Mouse (Mus musculus) limb, embryonic 11.5 days (tissue): ENCODE measurements around the gene Klrb1a. TPM values are rescaled to one million over a fixed set of nuclear protein-coding genes. Genes with fewer than 3 reads are reported as not detected.
"Not testable (repeated sequence)": the region's sequence is repeated elsewhere in the genome, so short reads cannot be mapped to it uniquely, and the experiment has no call there.

Experiments
- ATAC-seq: fragments of 200-750 bp; cut with Nextera tagmentation; 2 replicates; pipeline ENCODE4 v1.8.0; 2017; ENCODE audit warnings: low read depth; ENCODE audit not compliant: insufficient number of reproducible peaks, low FRiP score, low TSS enrichment
- DNase-seq: peaks from one replicate; pipeline ENCODE4 v3.0.0-alpha.2; 2015; ENCODE audit warnings: low spot score
- H3K27ac ChIP-seq: fragments of 300-500 bp; sonication (generic); replicated peaks from 2 replicates; pipeline ENCODE4 v1.5.1; 2014; ENCODE audit warnings: low read depth, mild to moderate bottlenecking, low read length
- H3K27me3 ChIP-seq: fragments of 300-500 bp; sonication (generic); 2 replicates; pipeline ENCODE4 v1.6.1; 2014; ENCODE audit warnings: mild to moderate bottlenecking, low read length, mixed read lengths; ENCODE audit not compliant: control insufficient read depth, insufficient read depth
- H3K36me3 ChIP-seq: fragments of 300-500 bp; sonication (generic); 2 replicates; pipeline ENCODE4 v1.6.1; 2014; ENCODE audit warnings: mild to moderate bottlenecking, low read length, moderate library complexity, mixed read lengths; ENCODE audit not compliant: control insufficient read depth, insufficient read depth
- H3K4me1 ChIP-seq: fragments of 300-500 bp; sonication (generic); 2 replicates; pipeline ENCODE4 v1.6.1; 2014; ENCODE audit warnings: low read length, mixed read lengths; ENCODE audit not compliant: control insufficient read depth, insufficient read depth
- H3K4me2 ChIP-seq: fragments of 300-500 bp; sonication (generic); 2 replicates; pipeline ENCODE4 v1.6.1; 2014; ENCODE audit warnings: low read depth, mild to moderate bottlenecking, moderate library complexity; ENCODE audit not compliant: severe bottlenecking
- H3K4me3 ChIP-seq: fragments of 300-500 bp; sonication (generic); 2 replicates; pipeline ENCODE4 v1.5.1; 2014; ENCODE audit warnings: low read depth, low read length
- H3K9ac ChIP-seq: fragments of 300-500 bp; sonication (generic); 2 replicates; pipeline ENCODE4 v1.6.1; 2014; ENCODE audit warnings: mild to moderate bottlenecking, low read length
- H3K9me3 ChIP-seq: fragments of 300-500 bp; sonication (generic); 2 replicates; pipeline ENCODE4 v1.6.1; 2016; ENCODE audit warnings: low read length; ENCODE audit not compliant: control insufficient read depth
- WGBS: fragments of 180-500 bp; shearing (Covaris S2); extraction: QIAGEN DNeasy Blood & Tissue Kit; methylation state at CpG from one replicate; pipeline ENCODE4 v1.1.7; 2014; 5-methylcytosine and 5-hydroxymethylcytosine counted together
- polyA plus RNA-seq: library from polyadenylated mRNA; unstranded; fragments of >200 nt; fragmentation: Nextera tagmentation; extraction: Ambion mirVana; gene quantifications from 2 replicates; pipeline ENCODE4 v1.2.1, GENCODE M21; 2014

Gene Klrb1a
- not detected in 2 replicates for polyA plus RNA-seq

- WGBS = 96% methylated on average over 5 of the region's 5 CpGs
- H3K27me3 ChIP-seq, H3K9ac ChIP-seq, DNase-seq, H3K36me3 ChIP-seq, ATAC-seq, H3K4me2 ChIP-seq, H3K27ac ChIP-seq, H3K4me1 ChIP-seq, H3K4me3 ChIP-seq, H3K9me3 ChIP-seq: not testable (repeated sequence)
These were observed at the start of gene Klrb1a for GRCm38 (mm10) chr6:128623433-128623832. TSS of gene Klrb1a (minus strand) at chr6:128623533.

GRCm38 (mm10) chr6:128669936-128670335 lies 46.6 kb upstream of the Klrb1a start:
- H3K4me1 ChIP-seq = no peaks in the 10 kb centered on the region
- H3K4me2 ChIP-seq = no peak overlapping the region
- no peak for ATAC-seq
- no peaks in the 10 kb centered on the region for H3K9me3 ChIP-seq
- H3K9ac ChIP-seq = no peak overlapping the region
- 49% methylated on average over 4 of the region's 4 CpGs for WGBS
- H3K27me3 ChIP-seq = no peaks in the 10 kb centered on the region
- DNase-seq = no peak
- H3K4me3 ChIP-seq = no peak overlapping the region
- H3K36me3 ChIP-seq = no peaks in the 10 kb centered on the region
- no peak overlapping the region for H3K27ac ChIP-seq

- Histone ChIP-seq H3K4me2 (no peak within 1 kb of the TSS), H3K9ac (no peak within 1 kb of the TSS), H3K4me3 (no peak within 1 kb of the TSS), H3K27ac (no peak within 1 kb of the TSS), H3K9me3 (no peaks in the 10 kb centered on the region), H3K27me3 (no peaks in the 10 kb centered on the region), H3K4me1 (no peaks in the 10 kb centered on the region), H3K36me3 (no peaks in the 10 kb centered on the region)
- ATAC-seq (no peak), DNase-seq (no peak)
- 8% methylated on average over 1 of the region's 1 CpGs for WGBS
These were observed 38.9 kb upstream of the Klrb1a start, which contains the start of gene Clec2h for GRCm38 (mm10) chr6:128662206-128662605. TSS of gene Clec2h (plus strand) at chr6:128662385.

- no peaks in the 10 kb centered on the region for H3K27me3 ChIP-seq
- ATAC-seq (no peak), DNase-seq (no peak)
- no peaks in the 10 kb centered on the region for H3K9me3 ChIP-seq
- H3K27ac ChIP-seq = no peak overlapping the region
- H3K9ac ChIP-seq = no peak overlapping the region
- H3K36me3 ChIP-seq = no peaks in the 10 kb centered on the region
- H3K4me1 ChIP-seq = no peaks in the 10 kb centered on the region
- H3K4me2 ChIP-seq = no peak overlapping the region
- H3K4me3 ChIP-seq = no peak overlapping the region
- WGBS = 100% methylated on average over 1 of the region's 1 CpGs
These were observed 37.9 kb upstream of the Klrb1a start for GRCm38 (mm10) chr6:128661249-128661648.

DNA sequence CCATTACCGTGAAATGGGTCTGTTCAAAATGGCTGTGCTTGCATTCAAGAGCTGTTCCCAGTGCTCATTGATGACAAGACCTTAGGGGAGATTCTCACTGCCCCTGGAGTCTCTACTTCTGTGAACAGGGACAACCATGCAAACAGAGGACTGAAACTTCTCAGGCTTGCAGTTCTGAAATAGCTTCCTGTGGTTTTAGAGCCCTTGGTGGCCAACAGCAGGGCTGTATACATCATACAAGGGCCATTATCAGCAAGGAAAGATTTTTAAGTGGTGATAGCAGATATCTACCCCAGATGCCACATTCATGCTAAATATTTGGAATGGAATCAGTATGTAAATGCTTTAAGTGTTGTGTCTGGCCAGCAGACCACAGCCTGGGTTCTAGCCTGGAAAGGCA lies 29.6 kb upstream of the Klrb1a start:
- Histone ChIP-seq H3K4me3 (no peak overlapping the region), H3K4me2 (no peak overlapping the region), H3K27me3 (no peaks in the 10 kb centered on the region), H3K27ac (no peak overlapping the region), H3K9ac (no peak overlapping the region), H3K4me1 (no peaks in the 10 kb centered on the region), H3K9me3 (no peaks in the 10 kb centered on the region), H3K36me3 (no peaks in the 10 kb centered on the region)
- ATAC-seq (no peak), DNase-seq (no peak)
- 95% methylated on average over 1 of the region's 1 CpGs for WGBS

- not testable (repeated sequence) for H3K4me1 ChIP-seq, H3K4me2 ChIP-seq, H3K9ac ChIP-seq, H3K27ac ChIP-seq, H3K9me3 ChIP-seq, H3K36me3 ChIP-seq, DNase-seq, ATAC-seq, H3K4me3 ChIP-seq, H3K27me3 ChIP-seq
- WGBS = 88% methylated on average over 4 of the region's 7 CpGs
These were observed 27.5 kb upstream of the Klrb1a start for GRCm38 (mm10) chr6:128650827-128651226.

GRCm38 (mm10) chr6:128650187-128650586 lies 26.9 kb upstream of the Klrb1a start:
- H3K4me2 ChIP-seq = no peak overlapping the region
- no peak for DNase-seq
- no peak overlapping the region for H3K9ac ChIP-seq
- H3K27me3 ChIP-seq = no peaks in the 10 kb centered on the region
- ATAC-seq = no peak
- no peaks in the 10 kb centered on the region for H3K9me3 ChIP-seq
- no peak overlapping the region for H3K4me3 ChIP-seq
- H3K27ac ChIP-seq = no peak overlapping the region
- no peaks in the 10 kb centered on the region for H3K4me1 ChIP-seq
- 90% methylated on average over 1 of the region's 1 CpGs for WGBS
- no peaks in the 10 kb centered on the region for H3K36me3 ChIP-seq

DNA sequence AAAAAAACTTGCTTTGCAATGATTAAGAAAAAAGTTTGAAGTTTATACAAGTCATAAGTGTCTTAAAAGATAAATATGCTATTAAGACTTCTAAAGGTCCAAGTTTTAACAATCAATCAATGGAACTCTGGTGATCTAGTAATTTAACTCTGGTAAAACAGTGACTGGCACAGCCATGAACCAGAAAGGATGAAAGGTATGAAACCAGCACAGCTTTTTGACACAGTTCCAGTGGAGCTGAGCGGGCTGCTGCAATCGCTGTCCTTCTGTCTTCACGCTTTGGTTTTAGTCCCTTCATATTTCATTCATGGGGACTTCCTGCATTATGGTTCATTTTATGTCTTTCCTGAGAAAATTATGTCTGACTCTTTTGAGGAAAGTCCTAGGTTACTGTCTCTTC lies 26.3 kb upstream of the Klrb1a start:
- ATAC-seq = no peak
- Histone ChIP-seq H3K4me1 (no peaks in the 10 kb centered on the region), H3K4me2 (no peak overlapping the region), H3K27ac (no peak overlapping the region), H3K36me3 (no peaks in the 10 kb centered on the region), H3K9me3 (no peaks in the 10 kb centered on the region), H3K4me3 (no peak overlapping the region), H3K27me3 (no peaks in the 10 kb centered on the region), H3K9ac (no peak overlapping the region)
- WGBS = 88% methylated on average over 3 of the region's 3 CpGs
- DNase-seq = no peak

DNA sequence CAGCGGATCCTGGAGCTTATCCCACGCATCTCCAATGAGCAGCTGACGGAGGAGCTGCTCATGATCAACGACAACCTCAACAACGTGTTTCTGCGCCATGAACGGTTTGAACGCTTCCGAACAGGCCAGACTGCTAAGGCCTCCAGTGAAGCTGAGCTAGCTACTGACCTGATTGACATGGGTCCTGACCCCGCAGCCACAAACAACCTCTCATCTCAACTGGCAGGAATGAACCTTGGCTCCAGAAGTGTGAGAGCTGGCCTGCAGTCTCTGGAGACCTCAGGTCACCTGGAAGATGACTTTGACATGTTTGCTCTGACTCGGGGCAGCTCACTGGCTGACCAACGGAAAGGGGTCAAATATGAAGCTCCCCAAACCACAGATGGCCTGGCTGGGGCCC lies 22.4 kb upstream of the Klrb1a start:
- not testable (repeated sequence) for H3K4me1 ChIP-seq, DNase-seq, H3K36me3 ChIP-seq, H3K27ac ChIP-seq, ATAC-seq, H3K4me2 ChIP-seq, H3K4me3 ChIP-seq, H3K9ac ChIP-seq, H3K27me3 ChIP-seq, H3K9me3 ChIP-seq
- 90% methylated on average over 12 of the region's 12 CpGs for WGBS
